Mouse (Mus musculus): ENCODE data around the gene Neurod2.

Neurod2 gene

GRCm38 (mm10) chr11:98354445-98354844, 25.0 kb upstream of the Neurod2 start:
- intact Hi-C loops (cut with DNase I), result no loop called here

- intact Hi-C loops (cut with DNase I), result no loop called here
Observed at GRCm38 (mm10) chr11:98353651-98354211, 24.3 kb upstream of the Neurod2 start.

GRCm38 (mm10) chr11:98352272-98352990, 23.0 kb upstream of the Neurod2 start:
- intact Hi-C loops (cut with DNase I), result no loop called here

- intact Hi-C loops (cut with DNase I), result no loop called here
Observed at GRCm38 (mm10) chr11:98349308-98349707, 19.9 kb upstream of the Neurod2 start.

- intact Hi-C loops (cut with DNase I), result no loop called here
Observed at GRCm38 (mm10) chr11:98348083-98348961, 18.9 kb upstream of the Neurod2 start, which contains the start of gene Ppp1r1b. Ppp1r1b (plus strand) TSS chr11:98348404.

- intact Hi-C loops (cut with DNase I), result no loop called here
Observed at GRCm38 (mm10) chr11:98347385-98348082, 18.1 kb upstream of the Neurod2 start.

- intact Hi-C loops (cut with DNase I), result no loop called here
Observed at GRCm38 (mm10) chr11:98346168-98346567, 16.7 kb upstream of the Neurod2 start.

GRCm38 (mm10) chr11:98345253-98345652, 15.8 kb upstream of the Neurod2 start:
- intact Hi-C loops (cut with DNase I), result no loop called here

- intact Hi-C loops (cut with DNase I), result loop anchor here (2.0 kb wide), 1 partner anchor 77 kb away; no protein-coding TSS in a partner anchor
Observed at GRCm38 (mm10) chr11:98342000-98342945, 12.8 kb upstream of the Neurod2 start.

- intact Hi-C loops (cut with DNase I), result no loop called here
Observed at GRCm38 (mm10) chr11:98341174-98341573, 11.7 kb upstream of the Neurod2 start.

- intact Hi-C loops (cut with DNase I), result no loop called here
Observed at GRCm38 (mm10) chr11:98340597-98340996, 11.1 kb upstream of the Neurod2 start.

GRCm38 (mm10) chr11:98339679-98340287, 10.3 kb upstream of the Neurod2 start:
- intact Hi-C loops (cut with DNase I), result loop anchor here (5.0 kb wide), 1 partner anchor 47 kb away; no protein-coding TSS in a partner anchor

- intact Hi-C loops (cut with DNase I), result loop anchor here (5.0 kb wide), 1 partner anchor 47 kb away; no protein-coding TSS in a partner anchor
Observed at GRCm38 (mm10) chr11:98339071-98339501, 9.6 kb upstream of the Neurod2 start.

GRCm38 (mm10) chr11:98338507-98338961, 9.1 kb upstream of the Neurod2 start:
- intact Hi-C loops (cut with DNase I), result loop anchor here (5.0 kb wide), 1 partner anchor 46 kb away; no protein-coding TSS in a partner anchor

- intact Hi-C loops (cut with DNase I), result loop anchor here (5.0 kb wide), 1 partner anchor 44 kb away; no protein-coding TSS in a partner anchor
Observed at GRCm38 (mm10) chr11:98336245-98337107, 7.0 kb upstream of the Neurod2 start.

GRCm38 (mm10) chr11:98335250-98335649, 5.8 kb upstream of the Neurod2 start:
- intact Hi-C loops (cut with DNase I), result loop anchor here (5.0 kb wide), 1 partner anchor 43 kb away; no protein-coding TSS in a partner anchor

- intact Hi-C loops (cut with DNase I), result no loop called here
Observed at GRCm38 (mm10) chr11:98333981-98334741, 4.7 kb upstream of the Neurod2 start.
